Mouse (Mus musculus) testis, postnatal 10 days (tissue): Measurements from ENCODE around the gene Hmcn1.

Source experiments
- DNase-seq: peaks from one replicate; pipeline ENCODE4 v3.0.0; 2021; ENCODE audit warnings: low spot score

Gene Hmcn1

GRCm38 (mm10) chr1:150877920-150878319, 115.3 kb downstream of the Hmcn1 start:
- no peak for DNase-seq

- no peak for DNase-seq
Observed at GRCm38 (mm10) chr1:150874025-150874424, 119.2 kb downstream of the Hmcn1 start.

GRCm38 (mm10) chr1:150873231-150873630, 120.0 kb downstream of the Hmcn1 start:
- DNase-seq = no peak

GRCm38 (mm10) chr1:150872105-150872504, 121.1 kb downstream of the Hmcn1 start:
- DNase-seq = no peak

- no peak for DNase-seq
Observed at GRCm38 (mm10) chr1:150869189-150869588, 124.0 kb downstream of the Hmcn1 start.

GRCm38 (mm10) chr1:150866615-150867014, 126.6 kb downstream of the Hmcn1 start:
- no peak for DNase-seq

GRCm38 (mm10) chr1:150857779-150858178, 135.5 kb downstream of the Hmcn1 start:
- DNase-seq = no peak

- DNase-seq = no peak
Observed at GRCm38 (mm10) chr1:150833448-150833847, 159.8 kb downstream of the Hmcn1 start.

- no peak for DNase-seq
Observed at GRCm38 (mm10) chr1:150829851-150830250, 163.4 kb downstream of the Hmcn1 start.

- DNase-seq = no peak
Observed at GRCm38 (mm10) chr1:150827169-150827568, 166.1 kb downstream of the Hmcn1 start.

GRCm38 (mm10) chr1:150824334-150825005, 168.8 kb downstream of the Hmcn1 start:
- no peak for DNase-seq

- no peak for DNase-seq
Observed at GRCm38 (mm10) chr1:150816035-150816807, 177.0 kb downstream of the Hmcn1 start.

GRCm38 (mm10) chr1:150814917-150815316, 178.3 kb downstream of the Hmcn1 start:
- DNase-seq = no peak

- DNase-seq = no peak
Observed at GRCm38 (mm10) chr1:150813381-150813780, 179.9 kb downstream of the Hmcn1 start.

- DNase-seq = no peak
Observed at GRCm38 (mm10) chr1:150806864-150807263, 186.4 kb downstream of the Hmcn1 start.

- DNase-seq = no peak
Observed at GRCm38 (mm10) chr1:150805466-150805865, 187.8 kb downstream of the Hmcn1 start.

GRCm38 (mm10) chr1:150804235-150805099, 188.8 kb downstream of the Hmcn1 start:
- no peak for DNase-seq

GRCm38 (mm10) chr1:150802642-150803041, 190.6 kb downstream of the Hmcn1 start:
- DNase-seq = no peak

- no peak for DNase-seq
Observed at GRCm38 (mm10) chr1:150800611-150801263, 192.5 kb downstream of the Hmcn1 start.

GRCm38 (mm10) chr1:150798651-150799050, 194.6 kb downstream of the Hmcn1 start:
- no peak for DNase-seq

- DNase-seq = no peak
Observed at GRCm38 (mm10) chr1:150786746-150787145, 206.5 kb downstream of the Hmcn1 start.
